Mouse (Mus musculus) spleen, adult 12 weeks (tissue): Measurements from ENCODE around the gene Dnajb2.
A peak's percentile ranks its signal among the peaks of the same experiment; 100 is the strongest.

ENCODE experiments used
- DNase-seq: peaks from one replicate; pipeline ENCODE4 v3.0.0; 2022; ENCODE audit warnings: low spot score

Dnajb2 gene

GRCm38 (mm10) chr1:75236117-75237050, at the start of gene Dnajb2:
Gene Dnajb2, plus strand, starts transcription at chr1:75236406.
- peak; percentile 89 for DNase-seq

- DNase-seq: no peak
Observed at GRCm38 (mm10) chr1:75187126-75187525, 49.1 kb upstream of the Dnajb2 start.

GRCm38 (mm10) chr1:75187914-75188483, 48.2 kb upstream of the Dnajb2 start:
- DNase-seq: no peak

GRCm38 (mm10) chr1:75190577-75190976, 45.6 kb upstream of the Dnajb2 start:
- DNase-seq: no peak

- no peak for DNase-seq
Observed at GRCm38 (mm10) chr1:75191258-75191621, 45.0 kb upstream of the Dnajb2 start.

- peak; percentile 93 for DNase-seq
Observed at GRCm38 (mm10) chr1:75191622-75192402, 44.4 kb upstream of the Dnajb2 start, which contains the start of the genes Ankzf1 and Atg9a. Gene Ankzf1, plus strand, starts transcription at chr1:75192151. Gene Atg9a, minus strand, starts transcription at chr1:75192196.

- DNase-seq: peak; percentile 34
Observed at GRCm38 (mm10) chr1:75192452-75192851, 43.8 kb upstream of the Dnajb2 start.

- DNase-seq: no peak
Observed at GRCm38 (mm10) chr1:75201236-75201635, 35.0 kb upstream of the Dnajb2 start.

- DNase-seq: no peak
Observed at GRCm38 (mm10) chr1:75208967-75209678, 27.1 kb upstream of the Dnajb2 start.

- DNase-seq: peak; percentile 94
Observed at GRCm38 (mm10) chr1:75210136-75211087, 25.8 kb upstream of the Dnajb2 start, which contains the start of the genes Glb1l and Stk16. Gene Glb1l, minus strand, starts transcription at chr1:75210813. Gene Stk16, plus strand, starts transcription at chr1:75210838.

- DNase-seq: no peak
Observed at GRCm38 (mm10) chr1:75211141-75211708, 25.0 kb upstream of the Dnajb2 start.

GRCm38 (mm10) chr1:75212542-75212941, 23.7 kb upstream of the Dnajb2 start:
- no peak for DNase-seq

GRCm38 (mm10) chr1:75213096-75213495, 23.1 kb upstream of the Dnajb2 start:
- DNase-seq: no peak

- no peak for DNase-seq
Observed at GRCm38 (mm10) chr1:75214442-75214841, 21.8 kb upstream of the Dnajb2 start.

GRCm38 (mm10) chr1:75214886-75215285, 21.3 kb upstream of the Dnajb2 start:
- no peak for DNase-seq

- no peak for DNase-seq
Observed at GRCm38 (mm10) chr1:75215785-75216184, 20.4 kb upstream of the Dnajb2 start.

- peak; percentile 61 for DNase-seq
Observed at GRCm38 (mm10) chr1:75216797-75217585, 19.2 kb upstream of the Dnajb2 start.

GRCm38 (mm10) chr1:75217893-75218226, 18.3 kb upstream of the Dnajb2 start:
- no peak for DNase-seq

- DNase-seq: peak; percentile 65
Observed at GRCm38 (mm10) chr1:75218227-75219001, 17.8 kb upstream of the Dnajb2 start.
